Mouse (Mus musculus) erythroblast, embryonic 14.5 days (primary cell): ENCODE measurements around the gene Taf4. TPM values are rescaled to one million over a fixed set of nuclear protein-coding genes. Genes with fewer than 3 reads are reported as not detected.

Experiments used
- H3K27me3 ChIP-seq: 2 replicates; pipeline ENCODE4 v1.6.1; 2012; ENCODE audit warnings: inconsistent platforms; ENCODE audit not compliant: control insufficient read depth
- H3K36me3 ChIP-seq: 2 replicates; pipeline ENCODE4 v1.6.1; 2012; ENCODE audit warnings: mild to moderate bottlenecking, inconsistent platforms; ENCODE audit not compliant: control insufficient read depth
- H3K4me1 ChIP-seq: 2 replicates; pipeline ENCODE4 v1.6.1; 2012; ENCODE audit warnings: inconsistent platforms; ENCODE audit not compliant: control insufficient read depth
- H3K4me3 ChIP-seq: replicated peaks from 2 replicates; pipeline ENCODE3; 2012; ENCODE audit warnings: moderate library complexity, mild to moderate bottlenecking, inconsistent platforms
- H3K9me3 ChIP-seq: 2 replicates; pipeline ENCODE4 v1.6.1; 2012; ENCODE audit warnings: low read length, inconsistent platforms, mixed read lengths; ENCODE audit not compliant: control insufficient read depth
- GATA1 ChIP-seq: IDR thresholded peaks from 2 replicates; pipeline ENCODE4 v1.6.1; 2012; ENCODE audit warnings: low read length, inconsistent platforms, mixed read lengths
- TAL1 ChIP-seq: IDR thresholded peaks from 3 replicates; pipeline ENCODE4 v1.6.1; 2012; ENCODE audit warnings: low read length, inconsistent platforms, mixed read lengths
- polyA plus RNA-seq: library from polyadenylated mRNA; stranded (reverse); fragments of >175 nt; gene quantifications from 2 replicates; pipeline ENCODE4 v1.2.3, GENCODE M21; 2012

The Taf4 gene
- polyA plus RNA-seq, 1 experiment, result 2.6 TPM

DNA sequence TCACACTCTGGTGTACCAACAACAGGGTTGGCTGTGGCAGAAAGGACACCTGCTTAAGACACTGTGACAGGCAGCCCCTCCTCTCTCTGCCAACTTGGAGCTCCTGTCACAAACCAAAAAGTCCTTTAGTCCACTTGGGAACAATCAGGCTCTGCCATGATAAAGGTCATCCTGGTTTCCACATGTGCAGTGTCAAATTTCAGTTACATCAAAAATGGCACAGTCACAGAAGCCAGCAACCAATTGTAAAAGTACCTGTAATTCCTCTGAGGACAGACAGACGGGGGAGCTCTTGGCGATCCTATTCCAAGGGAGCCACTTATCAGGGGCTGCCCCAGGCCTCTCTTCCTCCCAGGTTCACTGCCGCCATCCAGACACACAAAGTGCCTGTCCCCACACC is 17.1 kb downstream of the Taf4 start:
- peaks cover 7% of the 10 kb centered on the region for H3K36me3 ChIP-seq
- peaks cover 65% of the 10 kb centered on the region for H3K4me1 ChIP-seq
- H3K4me3 ChIP-seq, result no peak overlapping the region
- TF ChIP-seq TAL1, result no peak
- no peak for TF ChIP-seq GATA1
- no peaks in the 10 kb centered on the region for H3K9me3 ChIP-seq
- no peaks in the 10 kb centered on the region for H3K27me3 ChIP-seq

GRCm38 (mm10) chr2:179951542-179952524 is 24.6 kb downstream of the Taf4 start:
- H3K27me3 ChIP-seq, result no peaks in the 10 kb centered on the region

DNA sequence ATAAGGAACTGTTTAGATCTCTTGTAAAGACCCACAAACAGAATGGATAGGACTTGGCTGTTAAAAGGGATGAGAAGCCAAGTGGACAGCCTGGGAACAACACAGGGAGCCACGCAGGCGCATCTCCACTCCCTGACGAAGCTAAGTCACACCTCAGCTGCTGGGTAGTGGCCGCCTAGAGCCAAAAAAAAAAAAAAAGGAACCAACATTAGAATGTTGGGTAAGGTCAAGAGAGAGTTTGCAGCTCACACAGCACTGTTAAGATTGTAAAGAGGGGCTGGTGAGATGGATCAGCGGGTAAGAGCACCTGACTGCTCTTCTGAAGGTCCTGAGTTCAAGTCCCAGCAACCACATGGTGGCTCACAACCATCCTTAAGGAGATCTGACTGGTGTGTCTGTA is 27.6 kb downstream of the Taf4 start:
- H3K27me3 ChIP-seq, result no peaks in the 10 kb centered on the region
- H3K4me3 ChIP-seq, result no peak overlapping the region
- H3K36me3 ChIP-seq, result peaks cover 2% of the 10 kb centered on the region
- TF ChIP-seq GATA1 (no peak), TAL1 (no peak)
- peaks cover 70% of the 10 kb centered on the region for H3K4me1 ChIP-seq
- no peaks in the 10 kb centered on the region for H3K9me3 ChIP-seq

More at GRCm38 (mm10) chr2:179951542-179952524, 24.6 kb downstream of the Taf4 start:
- H3K36me3 ChIP-seq, result peaks cover 2% of the 10 kb centered on the region
- no peak overlapping the region for H3K4me3 ChIP-seq
- TF ChIP-seq TAL1, result no peak
- H3K4me1 ChIP-seq, result peaks cover 66% of the 10 kb centered on the region
- no peaks in the 10 kb centered on the region for H3K9me3 ChIP-seq

- Histone ChIP-seq H3K9me3 (no peaks in the 10 kb centered on the region), H3K4me3 (no peak overlapping the region), H3K27me3 (no peaks in the 10 kb centered on the region), H3K36me3 (peaks cover 2% of the 10 kb centered on the region), H3K4me1 (peaks cover 74% of the 10 kb centered on the region)
- TF ChIP-seq GATA1 (no peak), TAL1 (no peak)
These were observed 28.8 kb downstream of the Taf4 start for GRCm38 (mm10) chr2:179947607-179948006.

GRCm38 (mm10) chr2:179946496-179946895 is 29.9 kb downstream of the Taf4 start:
- Histone ChIP-seq H3K9me3 (no peaks in the 10 kb centered on the region), H3K4me3 (no peak overlapping the region), H3K27me3 (no peaks in the 10 kb centered on the region), H3K4me1 (peaks cover 65% of the 10 kb centered on the region), H3K36me3 (peaks cover 2% of the 10 kb centered on the region)
- TF ChIP-seq TAL1, result no peak
- TF ChIP-seq GATA1, result no peak

- TF ChIP-seq GATA1, result no peak
- no peak for TF ChIP-seq TAL1
- Histone ChIP-seq H3K36me3 (peaks cover 2% of the 10 kb centered on the region), H3K9me3 (no peaks in the 10 kb centered on the region), H3K4me1 (peaks cover 55% of the 10 kb centered on the region), H3K4me3 (no peak overlapping the region), H3K27me3 (no peaks in the 10 kb centered on the region)
These were observed 31.4 kb downstream of the Taf4 start for GRCm38 (mm10) chr2:179945051-179945450.

DNA sequence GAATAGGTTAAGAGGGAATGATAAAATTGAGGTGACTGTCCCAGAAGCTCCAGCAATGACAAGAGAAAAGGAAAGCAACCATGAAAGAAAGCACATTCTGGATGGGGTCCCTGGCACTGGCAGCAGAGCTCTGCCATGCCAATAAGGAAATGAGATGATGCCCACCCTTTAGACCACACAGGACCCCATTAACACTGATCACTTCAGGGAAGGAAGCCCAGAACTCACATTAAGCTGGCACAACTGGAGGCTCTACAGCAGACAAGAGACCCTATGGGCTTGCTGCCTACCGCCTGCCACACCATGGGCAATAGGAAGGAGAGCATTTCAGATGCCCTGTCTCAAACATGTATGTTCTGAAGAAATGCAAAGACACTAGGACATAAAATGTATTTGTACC is 34.8 kb downstream of the Taf4 start:
- Histone ChIP-seq H3K27me3 (no peaks in the 10 kb centered on the region), H3K9me3 (no peaks in the 10 kb centered on the region), H3K36me3 (peaks cover 27% of the 10 kb centered on the region), H3K4me3 (no peak overlapping the region), H3K4me1 (peaks cover 42% of the 10 kb centered on the region)
- TF ChIP-seq TAL1, result no peak
- no peak for TF ChIP-seq GATA1

DNA sequence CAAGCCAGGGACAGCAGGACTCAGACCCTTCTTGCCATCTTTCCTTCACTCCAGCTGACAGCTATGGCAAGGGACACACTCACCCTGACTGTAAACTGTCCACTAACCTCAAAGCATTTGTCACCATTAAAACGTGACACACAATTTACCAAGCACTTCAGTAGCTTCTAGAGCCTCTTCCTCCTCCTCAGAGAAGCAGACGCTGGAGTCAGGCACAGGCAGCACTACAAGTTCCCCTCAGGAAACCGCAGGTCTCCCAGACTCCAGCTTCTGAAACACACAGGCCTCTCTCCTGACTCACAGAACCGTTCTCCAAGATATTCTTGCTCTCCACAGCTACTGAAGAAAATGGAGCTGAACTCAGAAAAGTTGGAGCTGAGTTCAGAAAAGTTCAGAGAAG is 39.4 kb downstream of the Taf4 start:
- Histone ChIP-seq H3K4me1 (peaks cover 15% of the 10 kb centered on the region), H3K4me3 (no peak overlapping the region), H3K27me3 (no peaks in the 10 kb centered on the region), H3K9me3 (no peaks in the 10 kb centered on the region), H3K36me3 (peaks cover 72% of the 10 kb centered on the region)
- TF ChIP-seq TAL1, result no peak
- TF ChIP-seq GATA1, result no peak

GRCm38 (mm10) chr2:179934165-179934564 is 42.3 kb downstream of the Taf4 start:
- Histone ChIP-seq H3K27me3 (no peaks in the 10 kb centered on the region), H3K9me3 (no peaks in the 10 kb centered on the region), H3K4me1 (peaks cover 13% of the 10 kb centered on the region), H3K36me3 (peaks cover 96% of the 10 kb centered on the region), H3K4me3 (no peak overlapping the region)
- TF ChIP-seq GATA1 (no peak), TAL1 (no peak)
